Mouse (Mus musculus): ENCODE measurements around the gene Tmem59l.
A peak's percentile ranks its signal among the peaks of the same experiment; 100 is the strongest.

Tmem59l gene

DNA sequence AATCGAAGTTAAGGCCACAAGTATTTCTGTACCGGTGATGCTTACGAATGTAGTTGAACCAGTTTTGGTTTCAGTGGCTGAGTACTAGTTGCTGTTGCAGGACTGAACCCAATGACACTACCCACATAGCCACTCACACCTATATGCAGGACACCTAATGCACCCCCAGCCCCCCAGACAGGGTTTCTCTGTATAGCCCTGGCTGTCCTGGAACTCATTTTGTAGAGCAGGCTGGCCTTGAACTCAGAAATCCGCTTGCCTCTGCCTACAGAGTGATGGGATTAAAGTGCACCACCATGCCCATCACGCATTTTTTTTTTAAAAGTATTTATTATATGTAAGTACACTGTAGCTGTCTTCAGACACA, 19.9 kb upstream of the Tmem59l start:
- DNase-seq (ENCODE audit: low read depth) = no peak

DNA sequence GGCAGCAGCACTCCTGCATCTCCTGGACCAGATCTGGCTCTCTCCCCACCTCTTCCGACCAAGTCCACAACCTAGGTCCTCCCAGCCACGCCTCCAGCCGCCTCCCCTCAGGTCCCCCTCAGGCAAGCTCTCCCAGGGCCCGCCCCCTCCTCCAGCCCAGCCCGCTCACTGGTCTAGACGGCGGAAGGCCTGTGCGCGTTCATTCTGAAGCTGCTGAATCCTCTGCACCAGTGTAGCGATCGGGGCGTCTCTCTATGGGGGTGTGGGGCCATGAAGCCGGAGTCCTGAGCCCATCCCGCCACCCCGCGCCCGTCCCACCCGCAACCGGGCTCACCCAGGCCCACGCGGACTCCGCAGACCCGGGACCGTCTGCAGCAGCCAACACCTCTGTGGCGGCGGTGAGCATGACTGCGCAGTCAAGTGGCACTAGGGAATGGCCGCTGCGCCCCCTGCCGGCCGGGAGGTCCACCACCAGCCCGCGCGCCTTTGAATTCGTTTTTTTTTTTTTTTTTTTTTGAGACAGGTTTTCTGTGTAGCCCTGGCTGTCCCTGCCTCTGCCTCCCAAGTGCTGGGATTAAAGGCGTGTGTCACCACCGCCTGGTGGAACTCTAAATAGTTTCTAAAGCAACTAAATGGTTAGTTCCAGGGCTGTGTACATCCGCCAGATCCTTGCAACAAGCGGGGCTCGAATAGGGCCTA, 19.3 kb upstream of the Tmem59l start, which contains the start of gene Rex1bd:
Rex1bd (minus strand) TSS at position 425 of the 699 bp plus-strand sequence.
- DNase-seq (ENCODE audit: low read depth) = peak; percentile 88

DNA sequence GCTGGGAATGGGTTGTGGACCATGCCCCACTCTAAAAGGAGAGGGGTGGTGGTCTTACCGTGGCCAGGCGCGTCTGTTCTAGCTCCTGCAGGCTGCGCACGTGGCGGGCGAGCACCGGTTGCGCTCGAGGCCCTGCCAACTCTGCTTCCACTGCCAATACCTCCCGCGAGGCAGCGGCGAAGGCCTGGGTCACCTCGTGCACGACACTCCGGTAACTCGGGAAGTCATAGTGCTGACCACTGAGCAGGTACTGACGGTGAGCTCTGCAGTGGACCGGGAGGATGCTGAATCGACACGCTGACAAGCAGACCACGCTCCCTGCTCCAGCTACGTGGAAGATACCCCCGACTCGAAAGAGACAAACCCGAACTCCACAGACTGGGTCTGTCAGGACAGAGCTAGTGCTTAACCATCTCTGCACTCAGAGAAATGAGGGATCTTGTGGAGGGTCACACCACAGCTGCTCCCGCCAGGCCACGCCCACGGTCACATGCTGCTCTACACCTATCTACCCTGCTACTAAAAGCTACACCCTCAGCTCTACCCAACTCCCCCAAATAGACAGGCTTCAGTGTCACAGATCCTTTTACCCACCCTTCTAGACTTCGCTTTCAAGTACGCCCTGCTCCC, 18.7 kb upstream of the Tmem59l start:
- DNase-seq (ENCODE audit: low read depth) = no peak

DNA sequence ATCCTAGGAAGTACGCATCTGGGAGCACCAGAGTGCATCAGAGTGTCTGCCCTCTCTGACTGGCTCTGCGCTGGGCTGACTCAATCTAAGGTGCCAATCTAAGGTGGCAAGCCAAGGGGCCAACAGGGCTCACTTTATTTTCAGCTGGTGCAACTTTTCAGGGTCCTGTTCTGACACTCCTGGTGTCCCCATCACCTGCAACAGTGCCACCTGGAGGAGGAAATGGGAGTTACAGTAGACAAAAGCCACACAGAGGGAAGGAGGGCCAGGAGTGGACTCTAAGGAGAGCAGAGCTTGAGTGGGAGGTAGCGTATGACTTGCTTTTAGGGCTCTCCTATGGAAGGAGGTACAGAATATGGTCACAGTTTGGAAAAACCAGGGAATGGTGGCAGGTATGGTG, 17.7 kb upstream of the Tmem59l start:
- peak; percentile 83 for DNase-seq (ENCODE audit: low read depth)

DNA sequence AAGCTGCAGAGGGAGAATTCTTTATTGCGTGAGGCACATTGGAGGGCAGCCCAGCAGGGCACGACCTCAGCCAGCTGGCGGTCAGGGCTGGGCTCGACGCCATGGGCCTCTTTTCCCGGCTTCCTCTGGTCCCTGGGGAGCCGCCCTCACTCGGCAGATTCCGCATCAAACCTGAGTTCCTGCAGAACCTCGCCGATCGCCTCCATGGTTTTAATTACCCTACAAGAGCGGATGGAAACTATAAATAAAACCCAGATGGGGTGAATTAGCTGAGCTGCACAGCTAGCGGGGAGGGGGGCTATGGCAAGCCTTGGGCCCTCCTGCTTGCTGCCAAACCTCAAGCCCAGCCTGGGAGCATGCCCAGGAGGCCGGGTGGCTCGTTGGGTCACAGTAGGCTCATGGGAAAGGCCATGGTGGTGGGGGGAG, 17.1 kb upstream of the Tmem59l start:
- DNase-seq (ENCODE audit: low read depth) = no peak

DNA sequence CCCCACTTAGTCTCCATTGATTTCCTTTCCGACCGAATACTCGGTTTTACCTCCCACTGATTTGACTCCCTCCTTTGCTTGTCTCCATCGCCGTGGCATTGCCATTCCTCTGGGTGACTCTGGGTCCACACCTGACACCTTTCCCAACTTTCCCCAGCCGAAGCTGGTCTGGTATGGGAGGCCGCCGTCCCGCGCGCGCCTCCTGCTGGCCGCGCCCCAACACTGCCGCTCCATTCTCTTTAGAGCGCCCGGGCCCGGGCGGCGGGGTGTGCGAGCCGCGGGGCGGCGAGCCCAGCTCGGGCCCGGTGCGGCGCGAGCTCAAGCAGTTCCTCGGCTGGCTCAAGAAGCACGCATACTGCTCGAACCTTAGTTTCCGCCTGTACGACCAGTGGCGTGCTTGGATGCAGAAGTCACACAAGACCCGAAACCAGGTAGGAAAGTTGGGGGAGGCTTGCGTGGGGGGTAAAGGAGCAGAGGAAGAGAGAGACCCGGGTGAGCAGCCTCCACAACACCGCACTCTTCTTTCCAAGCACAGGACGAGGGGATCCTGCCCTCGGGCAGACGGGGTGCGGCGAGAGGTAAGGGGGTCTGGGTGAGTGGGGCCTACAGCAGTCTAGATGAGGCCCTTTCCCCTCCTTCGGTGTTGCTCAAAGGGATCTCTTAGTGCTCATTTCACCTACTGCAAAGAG, 16.0 kb upstream of the Tmem59l start:
- DNase-seq (ENCODE audit: low read depth) = no peak

DNA sequence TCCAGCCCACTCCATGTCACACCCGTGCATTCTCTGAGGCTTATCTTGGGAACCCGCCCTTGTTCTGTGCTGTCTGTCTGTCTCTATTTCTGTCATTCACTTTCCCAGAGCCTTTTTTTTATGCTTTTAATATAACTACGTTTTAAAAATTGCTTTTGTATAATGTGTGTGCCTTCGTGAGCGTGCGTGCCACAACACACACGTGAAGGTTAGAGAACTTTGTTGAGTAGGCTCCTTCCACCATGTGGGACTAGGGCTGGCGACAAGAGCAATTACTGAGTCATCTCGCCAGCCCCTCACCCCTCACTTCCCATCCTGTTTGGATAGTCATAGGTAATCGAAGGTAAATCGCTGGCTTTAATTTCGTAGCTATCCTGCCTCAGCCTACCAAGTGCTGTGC, 15.4 kb upstream of the Tmem59l start:
- DNase-seq (ENCODE audit: low read depth) = no peak

DNA sequence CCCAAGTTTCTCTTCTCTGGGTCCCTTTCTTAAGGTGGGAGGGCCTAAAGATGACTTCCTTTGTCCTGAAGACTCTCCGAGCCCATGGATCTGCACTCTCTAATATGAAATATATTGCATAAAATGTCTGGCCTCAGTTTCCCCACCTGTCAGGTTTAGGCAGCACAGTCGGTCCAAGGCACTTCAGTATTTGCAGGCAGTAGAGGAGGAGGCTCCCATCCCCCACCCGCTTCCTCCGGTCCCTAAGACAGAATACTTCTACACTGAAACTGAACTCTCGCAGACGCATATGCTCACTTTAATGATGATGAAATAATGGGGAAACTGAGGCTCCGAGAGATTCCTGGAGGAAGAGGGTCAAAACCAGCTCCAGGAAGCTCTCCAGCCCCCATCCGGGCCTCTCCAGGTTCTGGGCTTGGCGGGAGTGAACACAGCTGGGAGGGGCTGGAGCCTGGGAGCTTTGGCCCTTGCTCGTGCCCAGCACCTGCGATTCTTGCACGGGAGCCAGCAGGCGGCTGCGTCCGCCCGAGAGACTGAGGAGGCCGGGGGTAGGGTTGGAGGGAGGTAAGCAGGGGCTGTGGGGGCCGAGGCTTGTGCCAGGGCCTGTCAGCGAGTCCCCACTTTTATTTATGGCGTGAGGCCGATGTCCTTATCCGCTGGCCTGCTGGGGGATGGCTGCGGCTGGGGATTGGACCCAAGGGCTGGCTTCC, 14.8 kb upstream of the Tmem59l start:
- DNase-seq (ENCODE audit: low read depth) = no peak

DNA sequence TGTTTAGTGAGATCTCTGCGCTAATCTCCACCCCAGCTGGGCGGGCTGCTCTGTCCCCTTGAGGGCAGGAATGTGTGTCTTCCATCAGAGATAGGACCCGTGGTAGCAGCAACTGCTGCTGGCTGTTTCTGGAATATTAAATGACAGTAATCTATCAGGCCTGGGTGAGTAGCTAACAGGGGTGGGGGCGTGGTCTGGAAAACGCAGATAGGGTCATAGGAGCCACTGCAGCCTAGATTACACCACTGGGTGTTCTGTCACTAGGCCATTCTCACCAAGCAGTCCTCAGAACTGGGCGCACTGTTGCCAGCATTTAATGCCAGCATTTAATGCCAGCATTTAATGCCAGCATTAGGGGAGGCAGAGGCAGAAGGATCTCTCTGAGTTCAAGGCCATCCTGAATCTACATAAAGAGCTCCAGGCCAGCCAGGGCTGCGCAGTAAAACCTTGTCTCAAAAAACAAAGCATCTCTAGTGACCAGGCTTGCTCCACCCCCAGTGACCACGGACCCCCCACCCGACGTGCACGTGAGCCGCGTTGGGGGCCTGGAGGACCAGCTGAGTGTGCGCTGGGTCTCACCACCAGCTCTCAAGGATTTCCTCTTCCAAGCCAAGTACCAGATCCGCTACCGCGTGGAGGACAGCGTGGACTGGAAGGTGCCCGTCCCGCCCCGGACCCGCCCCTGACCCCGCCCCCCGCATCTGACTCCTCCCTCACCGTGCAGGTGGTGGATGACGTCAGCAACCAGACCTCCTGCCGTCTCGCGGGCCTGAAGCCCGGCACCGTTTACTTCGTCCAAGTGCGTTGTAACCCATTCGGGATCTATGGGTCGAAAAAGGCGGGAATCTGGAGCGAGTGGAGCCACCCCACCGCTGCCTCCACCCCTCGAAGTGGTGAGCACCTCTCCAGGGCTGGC, 13.5 kb upstream of the Tmem59l start:
- DNase-seq (ENCODE audit: low read depth) = peak; percentile 75

DNA sequence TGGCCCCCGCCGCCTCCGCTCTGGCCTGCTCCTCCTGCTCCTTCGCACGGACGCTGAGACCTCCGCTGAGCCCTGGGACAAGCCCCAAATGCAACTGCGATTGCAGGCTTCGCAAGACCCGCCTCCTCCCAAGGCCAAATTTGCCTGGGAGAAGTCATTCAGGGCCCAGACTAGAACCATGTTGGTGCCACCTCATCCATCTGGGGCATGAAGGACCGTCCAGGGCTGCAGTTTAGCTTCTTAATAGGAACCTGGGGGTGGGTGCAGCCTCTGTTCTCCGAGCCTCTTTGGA, 8.6 kb upstream of the Tmem59l start:
- DNase-seq (ENCODE audit: low read depth) = no peak

DNA sequence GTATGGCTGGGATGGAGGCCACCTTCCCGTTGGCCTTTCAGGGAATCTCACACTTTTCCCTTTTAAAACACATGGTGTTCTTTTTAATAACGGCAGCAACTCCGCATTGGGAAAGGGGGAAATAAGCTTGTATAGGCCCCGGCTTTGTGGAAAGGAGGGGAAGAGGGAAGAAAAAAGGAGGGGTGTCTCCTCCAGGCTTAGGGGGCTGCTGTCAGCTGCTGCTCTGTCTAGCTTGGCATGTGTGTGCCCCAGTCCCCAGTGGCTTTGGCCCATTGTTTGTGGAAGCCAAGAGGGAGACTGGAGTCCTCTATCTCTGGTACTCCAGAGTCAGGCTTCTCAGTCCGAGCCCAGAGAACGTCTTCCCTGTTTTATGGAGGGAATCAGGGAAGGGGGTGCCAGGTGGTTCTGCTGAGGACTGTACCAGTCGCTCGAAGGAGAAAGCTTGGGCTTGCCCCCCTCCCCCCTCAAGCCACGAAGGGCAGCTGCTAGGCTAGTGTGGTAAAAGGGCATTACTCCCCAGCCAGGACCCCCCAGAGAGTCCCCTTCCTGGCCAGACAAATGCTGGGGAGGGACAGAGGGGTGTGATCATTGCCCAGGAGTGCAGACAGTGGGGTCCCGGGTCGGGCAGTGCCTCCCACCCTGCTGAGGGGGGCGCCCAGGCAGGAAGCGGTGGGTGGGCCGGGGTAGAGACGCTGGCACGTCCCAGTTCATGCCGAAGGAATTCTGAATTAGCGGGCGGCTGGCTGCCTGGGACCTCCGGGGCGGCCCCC, 8.0 kb upstream of the Tmem59l start:
- DNase-seq (ENCODE audit: low read depth) = no peak

DNA sequence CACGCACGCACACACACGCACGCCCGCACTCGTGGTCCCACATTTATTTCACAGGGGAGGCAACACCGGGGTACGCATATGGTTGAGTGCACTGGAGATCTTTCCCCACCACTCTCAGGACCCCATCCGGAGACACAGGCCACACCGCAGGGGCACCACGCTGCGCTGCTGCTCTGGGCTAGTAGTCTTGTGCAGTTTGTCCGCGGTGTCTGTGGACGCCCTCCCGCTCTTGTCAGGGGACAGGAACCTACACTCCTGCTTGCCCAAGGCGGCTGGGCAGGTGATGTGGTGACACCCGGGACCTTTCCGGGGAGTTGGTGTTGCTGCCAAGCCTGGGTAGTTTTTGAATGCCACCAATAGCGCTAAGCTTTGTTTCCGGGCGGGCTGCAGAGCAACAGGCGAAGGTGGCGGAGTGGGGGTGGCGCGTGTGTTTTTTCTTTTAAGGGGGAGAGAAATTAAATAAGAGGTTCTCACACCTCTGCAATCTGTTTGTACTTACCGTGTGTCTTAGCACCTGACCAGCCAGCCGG, 7.3 kb upstream of the Tmem59l start:
- no peak for DNase-seq (ENCODE audit: low read depth)

DNA sequence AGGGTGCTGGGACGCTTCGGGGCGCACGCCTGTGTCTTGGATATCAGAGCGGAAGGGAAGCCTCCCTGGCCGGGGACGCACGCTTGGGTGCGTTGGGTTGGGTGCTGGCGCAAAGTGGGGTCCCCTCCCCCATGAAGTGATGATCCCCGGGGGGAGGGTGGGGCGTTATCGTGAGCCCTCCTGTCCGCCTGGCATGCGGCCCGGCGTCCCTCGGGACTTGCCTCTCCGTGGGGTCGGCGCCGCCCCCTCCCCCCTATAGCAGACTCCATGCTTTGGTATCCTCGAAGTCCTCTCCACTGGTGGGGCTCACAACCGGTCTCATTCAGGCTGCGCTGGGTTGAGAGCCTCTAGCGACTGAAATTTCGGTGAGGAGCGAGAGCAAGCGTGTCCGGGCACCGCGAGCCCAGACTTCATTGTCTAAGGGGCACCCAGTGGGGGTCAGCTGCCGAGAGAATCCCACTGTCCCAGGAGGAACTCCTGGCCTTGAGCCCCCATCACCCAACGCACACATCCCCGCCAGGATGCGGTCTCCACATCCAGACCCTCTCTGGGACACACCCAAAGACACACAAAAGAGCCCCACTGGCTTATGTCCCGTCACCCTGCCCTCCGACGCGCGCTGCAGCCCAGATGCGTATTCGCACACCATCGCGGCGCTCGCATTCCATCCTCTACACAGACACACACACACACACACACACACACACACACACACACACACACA, 6.7 kb upstream of the Tmem59l start:
- no peak for DNase-seq (ENCODE audit: low read depth)

DNA sequence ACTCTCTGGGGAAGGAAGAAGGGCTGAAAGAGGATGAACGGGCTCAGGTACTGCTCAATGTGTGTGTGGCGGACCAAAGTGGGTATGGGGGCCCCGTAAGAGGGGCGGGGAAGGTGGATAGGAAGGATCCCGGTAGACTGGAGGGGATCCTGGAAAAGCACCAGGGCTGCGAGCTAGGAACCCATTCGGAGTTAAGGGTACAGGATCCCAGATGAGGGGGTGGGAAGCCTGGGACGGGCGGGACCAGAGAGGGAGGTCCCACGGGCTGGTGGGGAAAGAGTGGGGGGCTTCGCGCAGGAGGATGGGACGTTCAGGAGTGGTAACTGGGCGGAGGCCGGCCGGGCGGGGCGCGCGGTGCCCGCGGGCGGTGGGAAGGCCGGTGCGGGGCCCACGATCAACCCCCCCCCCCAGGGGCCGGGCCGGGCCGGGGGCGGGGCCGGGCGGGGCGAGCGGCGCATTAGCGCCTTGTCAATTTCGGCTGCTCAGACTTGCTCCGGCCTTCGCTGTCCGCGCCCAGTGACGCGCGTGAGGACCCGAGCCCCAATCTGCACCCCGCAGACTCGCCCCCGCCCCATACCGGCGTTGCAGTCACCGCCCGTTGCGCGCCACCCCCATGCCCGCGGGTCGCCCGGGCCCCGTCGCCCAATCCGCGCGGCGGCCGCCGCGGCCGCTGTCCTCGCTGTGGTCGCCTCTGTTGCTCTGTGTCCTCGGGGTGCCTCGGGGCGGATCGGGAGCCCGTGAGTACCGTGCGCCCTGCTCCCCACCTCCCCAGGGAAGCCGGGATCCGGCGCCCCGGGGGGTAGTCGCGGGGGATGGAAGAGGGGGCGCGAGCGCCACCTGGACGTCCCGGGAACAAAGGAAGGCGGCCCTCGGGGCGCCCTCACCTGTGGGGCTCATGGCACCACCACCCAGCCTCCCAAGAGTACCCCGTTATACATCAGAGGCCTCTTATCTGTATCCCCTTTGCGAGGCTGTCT, 5.8 kb upstream of the Tmem59l start, which contains the start of gene Crlf1:
Crlf1 (plus strand) TSS at position 495 of the 977 bp plus-strand sequence.
- DNase-seq (ENCODE audit: low read depth) = no peak

DNA sequence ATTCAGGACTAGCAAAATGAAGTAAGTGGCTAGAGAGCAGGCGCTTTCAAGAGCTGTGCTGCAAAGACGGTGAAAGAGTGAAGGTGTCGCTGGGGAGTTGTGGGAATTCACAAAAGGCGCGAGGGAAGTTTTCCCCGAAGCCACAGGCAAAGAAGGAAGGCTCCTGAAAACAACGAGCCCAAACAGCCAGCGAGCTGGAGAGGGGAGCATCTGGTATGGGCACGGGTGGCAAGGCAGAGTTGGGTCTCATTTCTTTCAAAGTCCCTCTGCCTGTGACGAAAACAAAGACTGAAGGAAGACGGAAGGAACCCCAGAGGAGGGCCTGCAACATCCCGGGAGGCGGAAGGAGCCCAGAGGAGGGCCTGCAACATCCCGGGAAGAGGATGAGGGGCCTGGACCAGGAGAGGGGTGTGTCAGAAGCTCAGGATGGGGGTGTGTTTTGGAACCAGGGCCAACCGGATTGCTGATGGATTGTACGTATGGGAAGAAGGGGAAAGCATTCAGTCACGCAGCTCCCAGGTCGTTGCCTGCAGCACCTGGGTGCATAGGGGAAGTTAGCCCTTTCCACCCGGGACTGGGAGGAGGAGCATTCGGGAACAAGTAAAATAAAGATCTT, 3.8 kb upstream of the Tmem59l start:
- no peak for DNase-seq (ENCODE audit: low read depth)

DNA sequence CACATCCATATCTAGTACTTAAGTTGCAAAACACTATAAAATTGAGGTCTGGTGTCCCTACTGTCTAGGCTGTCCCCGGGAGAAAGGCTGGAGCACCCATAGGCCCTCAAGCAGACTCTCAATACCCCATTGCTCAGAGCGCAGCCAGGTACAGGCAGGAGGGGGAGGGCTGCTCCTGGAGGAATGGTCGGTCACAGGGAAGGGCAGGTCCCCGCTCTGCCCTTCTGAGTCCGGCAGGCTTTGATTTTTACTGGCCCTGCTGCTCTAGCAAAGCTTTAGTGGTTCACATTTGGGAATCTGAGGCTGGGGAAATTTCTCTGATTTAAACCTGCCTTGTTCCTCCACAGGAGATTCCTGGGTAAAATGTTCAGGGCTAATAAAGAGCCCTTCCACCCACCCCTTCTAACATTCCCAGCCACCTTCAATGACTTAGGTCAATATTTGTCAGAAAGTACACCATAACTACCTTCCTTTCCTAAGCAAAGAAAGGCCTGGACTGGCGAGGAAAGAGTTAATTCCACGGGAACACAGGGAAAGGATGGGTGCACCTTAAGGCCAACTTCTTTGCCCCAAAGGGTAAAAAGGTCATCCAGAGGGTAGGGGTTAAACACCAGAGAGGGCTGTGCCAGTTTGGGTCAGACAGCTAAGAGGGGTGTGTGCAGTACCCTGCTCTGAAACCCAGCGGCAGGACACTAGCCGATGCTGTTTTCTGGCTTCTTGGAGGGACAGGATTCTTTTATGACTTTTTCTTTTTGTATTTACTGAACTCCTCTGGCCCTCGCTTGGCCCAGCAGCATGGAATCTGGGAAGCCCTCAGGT, 3.1 kb upstream of the Tmem59l start:
- DNase-seq (ENCODE audit: low read depth) = no peak

DNA sequence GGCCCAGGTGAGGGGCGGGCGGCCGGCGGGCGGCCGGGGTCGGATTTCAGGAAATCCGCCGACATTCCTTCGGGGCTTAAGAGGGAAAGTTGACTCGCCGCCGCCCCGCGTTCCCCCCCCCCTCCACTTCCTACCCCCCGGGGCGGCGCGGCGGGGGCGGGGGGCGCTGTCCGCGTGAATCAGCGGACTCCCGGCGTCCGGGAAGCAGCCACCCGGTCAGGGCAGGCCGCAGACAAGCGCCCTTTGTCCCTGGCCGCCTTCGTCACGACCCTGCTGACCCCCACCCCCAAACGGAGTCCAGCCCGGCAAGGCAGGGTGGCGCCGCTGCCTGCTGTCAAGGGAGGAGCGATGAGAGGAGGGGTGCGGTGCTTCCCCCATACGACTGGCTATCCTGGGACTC, 2.4 kb upstream of the Tmem59l start:
- no peak for DNase-seq (ENCODE audit: low read depth)
